Mouse (Mus musculus) G1E (cell line): ENCODE measurements around the gene Clpsl2. TPM values are rescaled to one million over a fixed set of nuclear protein-coding genes. Genes with fewer than 3 reads are reported as not detected.

Experiments
- ATAC-seq: 2 replicates; pipeline ENCODE4 v1.8.0; 2016; ENCODE audit warnings: mild to moderate bottlenecking; ENCODE audit not compliant: insufficient number of reproducible peaks, poor library complexity, low FRiP score, severe bottlenecking; ENCODE audit errors: extremely low read depth
- DNase-seq: peaks from one replicate; pipeline ENCODE4 v3.0.0; 2012; ENCODE audit warnings: low spot score
- H3K27me3 ChIP-seq: 2 replicates; pipeline ENCODE4 v1.6.1; 2012; ENCODE audit warnings: mild to moderate bottlenecking, low read length, inconsistent platforms; ENCODE audit not compliant: insufficient read depth
- H3K36me3 ChIP-seq: replicated peaks from 2 replicates; pipeline ENCODE3; 2012; ENCODE audit warnings: mild to moderate bottlenecking, inconsistent platforms
- H3K4me1 ChIP-seq: 2 replicates; pipeline ENCODE4 v1.6.1; 2012; ENCODE audit warnings: low read depth, low read length, inconsistent platforms, mixed read lengths; ENCODE audit not compliant: insufficient read depth
- H3K4me3 ChIP-seq: 2 replicates; pipeline ENCODE4 v1.5.1; 2012; ENCODE audit warnings: low read depth, mild to moderate bottlenecking, inconsistent platforms, low read length, moderate library complexity, mixed read lengths
- H3K9me3 ChIP-seq: replicated peaks from 2 replicates; pipeline ENCODE4 v1.6.1; 2012; ENCODE audit warnings: inconsistent platforms
- CTCF ChIP-seq: IDR thresholded peaks from 2 replicates; pipeline ENCODE4 v1.5.1; 2012; ENCODE audit warnings: low read depth, low read length, inconsistent platforms, mixed read lengths
- GATA1 ChIP-seq: IDR thresholded peaks from 2 replicates; pipeline ENCODE4 v1.6.1; 2012; ENCODE audit warnings: borderline replicate concordance, low read length, inconsistent platforms, mixed read lengths
- GATA2 ChIP-seq: IDR thresholded peaks from 2 replicates; pipeline ENCODE4 v1.6.1; 2012; ENCODE audit warnings: low read depth, low read length, inconsistent platforms, borderline replicate concordance
- POLR2AphosphoS5 ChIP-seq: IDR thresholded peaks from 2 replicates; pipeline ENCODE4 v1.6.1; 2012; ENCODE audit warnings: low read depth, low read length, inconsistent platforms; ENCODE audit not compliant: insufficient replicate concordance
- TAL1 ChIP-seq: conservative IDR thresholded peaks from 2 replicates; pipeline ENCODE4 v1.6.1; 2012; ENCODE audit warnings: low read depth, low read length, inconsistent platforms, mixed read lengths
- polyA plus RNA-seq: library from polyadenylated mRNA; stranded (reverse); fragments of >175 nt; gene quantifications from 2 replicates; pipeline ENCODE4 v1.2.3, GENCODE M21; 2012
- total RNA-seq, 2 experiments: library from RNA; stranded (forward) in 1 of 2; stranded (reverse) in 1 of 2; fragments of 200-1000 nt in 1 of 2; fragments of >200 nt in 1 of 2; fragmentation: Nextera tagmentation in 1 of 2; gene quantifications; 2 replicates each; pipeline ENCODE4 v1.2.3; 2014 to 2017

The Clpsl2 gene
- total and polyA plus RNA-seq, 3 experiments = not detected

GRCm38 (mm10) chr17:28601557-28602250 lies 52.5 kb downstream of the Clpsl2 start:
- no peak for ATAC-seq
- H3K36me3 ChIP-seq = peaks cover 97% of the 10 kb centered on the region

More at GRCm38 (mm10) chr17:28601557-28602250, 52.5 kb downstream of the Clpsl2 start:
- TF ChIP-seq GATA2 = no peak
- TF ChIP-seq TAL1 = no peak
- no peak for TF ChIP-seq CTCF
- no peak for TF ChIP-seq POLR2AphosphoS5
- no peak for TF ChIP-seq GATA1
- H3K4me3 ChIP-seq = no peak overlapping the region
- DNase-seq = no peak
- no peaks in the 10 kb centered on the region for H3K9me3 ChIP-seq
- 0 out of 2 replicates have a peak, but pooled peaks cover 2% of the 10 kb centered on the region for H3K4me1 ChIP-seq
- H3K27me3 ChIP-seq = no peaks in the 10 kb centered on the region

Other genes starting within 250 kb of the Clpsl2 start
- 33.9 and 34.5 TPM in 2 replicates for gene Fance, start 235.9 kb upstream of the Clpsl2 start, total RNA-seq (2014; fragmentation: Nextera tagmentation)
- 50.1 and 50.7 TPM in 2 replicates for gene Fance, start 235.9 kb upstream of the Clpsl2 start, total RNA-seq (2017)
- 79.0 and 80.0 TPM in 2 replicates for gene Fance, start 235.9 kb upstream of the Clpsl2 start, polyA plus RNA-seq
- 2,842 and 3,361 TPM in 2 replicates for gene Rpl10a, start 220.9 kb upstream of the Clpsl2 start, total RNA-seq (2014; fragmentation: Nextera tagmentation)
- 987 and 1,219 TPM in 2 replicates for gene Rpl10a, start 220.9 kb upstream of the Clpsl2 start, total RNA-seq (2017)
- 7,805 and 8,433 TPM in 2 replicates for gene Rpl10a, start 220.9 kb upstream of the Clpsl2 start, polyA plus RNA-seq
- 0.90 TPM in 1 of 2 replicates, not detected in the other for gene Tead3, start 198.6 kb upstream of the Clpsl2 start, total RNA-seq (2014; fragmentation: Nextera tagmentation)
- 0.06 and 0.22 TPM in 2 replicates for gene Tead3, start 198.6 kb upstream of the Clpsl2 start, total RNA-seq (2017)
- gene Tead3, start 198.6 kb upstream of the Clpsl2 start, polyA plus RNA-seq = 0.41 and 0.47 TPM in 2 replicates
- gene Tulp1, start 184.2 kb upstream of the Clpsl2 start, total RNA-seq (2014; fragmentation: Nextera tagmentation) = not detected in 2 replicates
- gene Tulp1, start 184.2 kb upstream of the Clpsl2 start, total RNA-seq (2017) = 0.16 TPM in 1 of 2 replicates, not detected in the other
- gene Tulp1, start 184.2 kb upstream of the Clpsl2 start, polyA plus RNA-seq = 0.10 TPM in 1 of 2 replicates, not detected in the other
- 11.7 and 16.4 TPM in 2 replicates for gene Fkbp5, start 31.9 kb upstream of the Clpsl2 start, total RNA-seq (2014; fragmentation: Nextera tagmentation)
- 14.0 and 18.5 TPM in 2 replicates for gene Fkbp5, start 31.9 kb upstream of the Clpsl2 start, total RNA-seq (2017)
- 36.6 and 41.4 TPM in 2 replicates for gene Fkbp5, start 31.9 kb upstream of the Clpsl2 start, polyA plus RNA-seq
- gene Armc12, start 18.6 kb upstream of the Clpsl2 start, total RNA-seq (2014; fragmentation: Nextera tagmentation) = not detected in 2 replicates
- not detected in 2 replicates for gene Armc12, start 18.6 kb upstream of the Clpsl2 start, total RNA-seq (2017)
- gene Armc12, start 18.6 kb upstream of the Clpsl2 start, polyA plus RNA-seq = 0.07 TPM in 1 of 2 replicates, not detected in the other
- not detected in 2 replicates for gene Clps, start 11.4 kb downstream of the Clpsl2 start, total RNA-seq (2014; fragmentation: Nextera tagmentation)
- not detected in 2 replicates for gene Clps, start 11.4 kb downstream of the Clpsl2 start, total RNA-seq (2017)
- gene Clps, start 11.4 kb downstream of the Clpsl2 start, polyA plus RNA-seq = not detected in 2 replicates
- gene Lhfpl5, start 26.2 kb downstream of the Clpsl2 start, total RNA-seq (2014; fragmentation: Nextera tagmentation) = not detected in 2 replicates
- gene Lhfpl5, start 26.2 kb downstream of the Clpsl2 start, total RNA-seq (2017) = not detected in 2 replicates
- not detected in 2 replicates for gene Lhfpl5, start 26.2 kb downstream of the Clpsl2 start, polyA plus RNA-seq
- gene Srpk1, start 73.3 kb downstream of the Clpsl2 start, total RNA-seq (2014; fragmentation: Nextera tagmentation) = 158 and 193 TPM in 2 replicates
- gene Srpk1, start 73.3 kb downstream of the Clpsl2 start, total RNA-seq (2017) = 95.5 and 112 TPM in 2 replicates
- gene Srpk1, start 73.3 kb downstream of the Clpsl2 start, polyA plus RNA-seq = 81.6 and 95.9 TPM in 2 replicates
- 2.5 and 3.2 TPM in 2 replicates for gene Slc26a8, start 140.8 kb downstream of the Clpsl2 start, total RNA-seq (2014; fragmentation: Nextera tagmentation)
- gene Slc26a8, start 140.8 kb downstream of the Clpsl2 start, total RNA-seq (2017) = 0.22 and 1.1 TPM in 2 replicates
- gene Slc26a8, start 140.8 kb downstream of the Clpsl2 start, polyA plus RNA-seq = 0.10 and 0.24 TPM in 2 replicates
- 61.3 and 72.1 TPM in 2 replicates for gene Mapk14, start 141.9 kb downstream of the Clpsl2 start, total RNA-seq (2014; fragmentation: Nextera tagmentation)
- 67.4 and 73.2 TPM in 2 replicates for gene Mapk14, start 141.9 kb downstream of the Clpsl2 start, total RNA-seq (2017)
- 55.9 and 79.6 TPM in 2 replicates for gene Mapk14, start 141.9 kb downstream of the Clpsl2 start, polyA plus RNA-seq
- gene AC170998.1, start 176.7 kb downstream of the Clpsl2 start, total RNA-seq (2014; fragmentation: Nextera tagmentation) = 5.0 and 5.6 TPM in 2 replicates
- gene AC170998.1, start 176.7 kb downstream of the Clpsl2 start, total RNA-seq (2017) = 1.3 and 2.8 TPM in 2 replicates
- gene AC170998.1, start 176.7 kb downstream of the Clpsl2 start, polyA plus RNA-seq = not detected in 2 replicates
- gene Mapk13, start 219.9 kb downstream of the Clpsl2 start, total RNA-seq (2014; fragmentation: Nextera tagmentation) = not detected in 2 replicates
- gene Mapk13, start 219.9 kb downstream of the Clpsl2 start, total RNA-seq (2017) = 0.22 TPM in 1 of 2 replicates, not detected in the other
- gene Mapk13, start 219.9 kb downstream of the Clpsl2 start, polyA plus RNA-seq = not detected in 2 replicates